Mouse (Mus musculus): Measurements from ENCODE around the gene Rnpc3.
A peak's percentile ranks its signal among the peaks of the same experiment; 100 is the strongest.
"Not testable (repeated sequence)": the region's sequence is repeated elsewhere in the genome, so short reads cannot be mapped to it uniquely, and the experiment has no call there.

Rnpc3 gene

DNA sequence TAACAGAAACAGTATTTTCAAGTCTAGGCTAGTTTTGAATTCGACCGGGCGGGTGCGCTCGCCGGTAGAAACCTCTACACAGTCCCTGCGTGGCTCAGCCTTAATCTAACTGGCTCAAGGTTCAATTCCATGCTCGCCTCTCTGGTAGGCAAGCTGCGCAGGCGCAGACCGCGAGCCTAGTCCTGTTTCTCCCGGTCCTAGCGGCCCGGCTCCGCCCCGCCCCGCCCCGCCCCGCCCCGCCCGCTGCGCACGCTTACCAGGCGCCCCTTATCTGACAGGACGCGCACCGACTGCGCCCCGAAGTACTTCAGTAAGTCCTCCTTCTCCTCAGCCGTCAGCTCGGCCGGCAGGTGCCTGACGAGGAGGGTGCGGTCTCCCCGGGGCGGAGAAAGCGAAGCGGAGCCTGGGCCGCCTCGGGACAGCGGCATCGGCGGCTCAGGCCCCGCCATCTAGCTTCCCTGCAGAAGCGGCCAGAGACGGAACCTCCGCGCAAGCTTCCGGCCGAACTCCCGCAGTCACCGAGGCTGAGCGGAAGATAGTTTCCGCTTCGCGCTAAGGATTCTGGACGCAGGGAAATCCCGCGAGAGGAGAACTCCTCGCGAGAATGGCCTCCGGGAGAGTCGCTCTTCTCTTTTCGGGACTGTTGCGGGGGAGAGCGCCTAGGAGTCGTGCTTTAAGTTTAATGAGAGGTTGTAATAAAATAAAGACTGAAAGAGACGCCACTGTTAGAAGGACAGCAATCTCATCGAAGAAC is at the start of gene Rnpc3:
Gene Rnpc3 (minus strand): TSS at position 544 of the 754 bp plus-strand sequence.
- peak; percentile 96 to 97 for DNase-seq

DNA sequence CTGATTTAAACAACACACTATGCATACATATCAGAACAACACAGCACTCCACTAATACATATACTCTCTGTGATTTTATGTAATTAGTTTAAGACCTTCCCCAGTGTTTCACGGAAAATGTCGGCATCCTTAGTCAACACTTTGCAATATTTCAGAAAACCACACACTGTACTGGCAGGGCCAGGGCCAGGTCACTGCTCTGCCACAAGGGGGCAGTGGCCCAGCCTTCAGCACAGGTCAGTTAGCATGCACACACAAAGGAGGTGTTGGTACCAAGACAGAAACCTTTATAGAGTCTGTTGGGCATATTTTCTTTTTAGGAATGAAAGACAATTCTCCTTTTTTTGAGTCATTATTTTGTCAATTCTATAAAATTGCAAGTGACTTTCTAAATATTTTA is 27.0 kb upstream of the Rnpc3 start:
- no peak for DNase-seq

- DNase-seq: no peak
Observed at GRCm38 (mm10) chr3:113654335-113654734, 24.4 kb upstream of the Rnpc3 start.

- not testable (repeated sequence) for DNase-seq
Observed at GRCm38 (mm10) chr3:113651386-113651785, 21.4 kb upstream of the Rnpc3 start.

DNA sequence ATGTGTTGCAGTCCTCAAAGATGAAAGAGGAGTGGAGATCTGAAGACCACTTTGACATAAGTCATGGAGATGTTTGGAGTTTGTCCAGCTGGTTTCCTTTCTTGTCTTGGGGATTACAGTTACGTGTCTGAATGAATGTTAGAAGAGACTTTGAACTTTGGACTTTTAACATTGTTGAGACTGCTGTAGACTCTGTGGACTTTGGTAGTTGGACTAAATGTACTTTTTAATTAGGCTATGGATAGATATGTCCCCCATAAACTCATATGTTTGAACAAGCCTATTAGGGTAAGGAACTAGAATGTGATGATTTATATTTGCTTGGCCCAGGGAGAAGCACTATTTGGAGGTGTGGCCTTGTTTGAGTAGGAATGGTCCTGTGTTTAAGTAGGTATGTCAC is 9.6 kb upstream of the Rnpc3 start:
- DNase-seq: no peak

GRCm38 (mm10) chr3:113634220-113634619 is 4.3 kb upstream of the Rnpc3 start:
- no peak for DNase-seq

GRCm38 (mm10) chr3:113631611-113632010 is 1.7 kb upstream of the Rnpc3 start:
- DNase-seq: no peak

DNA sequence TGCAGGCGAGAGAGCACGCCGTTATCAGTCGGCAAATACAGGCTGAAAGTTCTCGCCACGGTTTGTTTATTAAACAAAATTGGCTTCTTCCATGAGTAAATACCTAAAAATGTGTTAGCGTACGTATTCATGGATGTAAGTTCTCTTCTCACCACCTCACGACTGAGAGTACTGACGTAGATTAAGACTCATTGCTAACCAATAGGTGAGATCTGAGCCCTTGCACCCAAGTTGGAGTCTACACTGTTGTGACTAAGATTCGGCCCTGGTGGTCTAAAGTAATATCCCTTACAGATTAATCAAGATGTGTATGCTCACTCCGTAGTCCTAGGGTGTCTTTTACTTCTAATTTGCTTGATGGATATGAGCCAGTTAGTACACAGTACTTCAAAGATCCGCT is 615 bp upstream of the Rnpc3 start:
- no peak for DNase-seq

GRCm38 (mm10) chr3:113606599-113606998 is 23.4 kb downstream of the Rnpc3 start, which contains the start of gene Amy1:
Gene Amy1, minus strand, starts transcription at chr3:113606699.
- DNase-seq: no peak

- no peak for DNase-seq
Observed at GRCm38 (mm10) chr3:113590844-113591243, 39.1 kb downstream of the Rnpc3 start.

GRCm38 (mm10) chr3:113574578-113574977 is 55.4 kb downstream of the Rnpc3 start:
- DNase-seq: no peak

DNA sequence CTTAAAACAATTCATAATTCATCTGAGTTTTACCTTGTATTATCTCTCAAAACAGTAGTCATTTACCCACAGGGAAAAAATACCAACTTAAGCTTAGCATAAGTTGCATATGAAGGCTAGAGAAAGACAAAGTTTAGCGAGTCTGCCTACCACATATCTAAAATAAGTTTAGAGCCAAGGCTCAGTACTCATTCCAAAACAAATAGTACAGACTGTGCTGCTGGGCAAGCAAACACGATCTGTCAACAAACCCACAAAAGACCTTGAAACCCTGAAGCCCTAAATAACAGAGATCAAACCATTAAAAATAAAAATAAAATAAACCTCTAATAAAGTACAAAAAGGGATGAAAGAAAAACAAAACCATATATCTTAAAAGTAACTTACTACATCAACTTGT is 55.8 kb downstream of the Rnpc3 start:
- no peak for DNase-seq

GRCm38 (mm10) chr3:113572158-113572557 is 57.8 kb downstream of the Rnpc3 start:
- DNase-seq: no peak

All from lung, postnatal 4 days (tissue).